Mouse (Mus musculus) MEL-GATA-1-ER (cell line): ENCODE results near the gene Tfdp2.

Source experiments
- DNase-seq: peaks from one replicate; pipeline ENCODE4 v3.0.0-alpha.2; 2012; ENCODE audit warnings: low read depth; ENCODE audit errors: extremely low read depth

Tfdp2 gene

DNA sequence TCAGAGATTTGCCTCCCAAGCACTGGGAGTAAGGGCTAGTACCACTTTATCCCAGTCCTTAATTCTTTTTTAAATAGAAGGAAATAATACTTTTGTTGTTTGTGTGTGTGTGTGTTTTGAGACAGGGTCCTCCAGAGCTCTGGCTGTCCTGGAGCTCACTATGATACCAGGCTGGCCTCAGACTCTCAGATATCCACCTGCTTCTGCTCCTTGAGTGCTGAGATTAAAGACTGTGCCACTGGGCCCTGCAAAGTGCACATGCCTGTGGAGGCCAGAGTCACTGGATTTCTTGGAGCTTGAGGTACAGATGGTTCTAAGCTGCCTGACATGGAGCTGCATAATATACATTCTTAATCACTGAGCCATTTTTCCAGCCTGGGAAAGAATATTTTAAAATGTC lies 32.2 kb downstream of the Tfdp2 start:
- no peak for DNase-seq

GRCm38 (mm10) chr9:96230271-96230670 lies 34.2 kb downstream of the Tfdp2 start:
- no peak for DNase-seq

GRCm38 (mm10) chr9:96235477-96235876 lies 39.4 kb downstream of the Tfdp2 start:
- no peak for DNase-seq

DNA sequence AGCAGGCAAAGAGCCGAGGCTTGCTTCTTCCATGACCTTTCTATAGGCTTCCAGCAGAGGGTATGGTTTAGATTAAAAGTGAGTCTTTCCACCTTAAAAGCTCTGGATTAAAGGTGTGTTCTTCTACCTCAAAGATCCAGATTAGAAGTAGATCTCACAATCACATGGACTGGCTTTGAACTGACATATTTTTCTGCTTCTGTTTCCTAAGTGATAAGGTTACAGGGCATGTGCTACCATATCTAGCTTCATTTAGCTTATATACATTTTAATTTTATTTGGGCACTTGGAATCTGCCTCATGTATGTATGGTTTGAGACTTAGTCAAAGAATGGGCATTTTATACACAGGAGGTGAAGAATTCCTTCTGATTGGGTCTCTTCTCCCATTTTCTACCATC lies 41.3 kb downstream of the Tfdp2 start:
- DNase-seq = no peak

- no peak for DNase-seq
Observed at GRCm38 (mm10) chr9:96238286-96238685, 42.2 kb downstream of the Tfdp2 start.

GRCm38 (mm10) chr9:96241134-96242097 lies 45.3 kb downstream of the Tfdp2 start:
- no peak for DNase-seq

- DNase-seq = no peak
Observed at GRCm38 (mm10) chr9:96243915-96244314, 47.8 kb downstream of the Tfdp2 start.

- no peak for DNase-seq
Observed at GRCm38 (mm10) chr9:96254812-96255211, 58.7 kb downstream of the Tfdp2 start.

- DNase-seq = peak; percentile 90
Observed at GRCm38 (mm10) chr9:96258478-96258877, 62.4 kb downstream of the Tfdp2 start.

DNA sequence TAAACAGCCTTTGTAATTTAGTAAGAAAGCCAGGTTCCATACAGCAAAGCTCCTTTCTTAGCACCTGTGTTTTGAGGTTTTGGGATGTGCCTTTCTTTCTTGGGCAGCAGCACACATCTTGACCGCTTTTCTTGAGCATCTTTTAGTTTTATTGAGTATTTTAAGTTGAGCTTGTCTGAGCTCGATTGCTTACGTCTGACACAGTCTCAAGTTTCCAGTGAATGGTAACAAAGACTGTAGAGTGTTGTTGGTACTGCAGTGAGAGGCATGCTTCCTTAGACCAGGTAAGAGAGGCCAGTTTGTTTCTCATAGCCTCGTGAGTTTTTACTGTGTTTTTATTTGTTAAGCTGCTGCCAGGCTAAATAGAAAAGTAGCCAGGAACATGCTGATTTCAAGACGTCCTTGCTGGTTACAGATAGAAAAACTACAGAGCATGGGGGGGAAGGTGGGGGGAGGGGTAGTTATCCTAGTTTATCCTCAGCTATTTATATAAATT lies 63.0 kb downstream of the Tfdp2 start:
- peak; percentile 82 for DNase-seq

DNA sequence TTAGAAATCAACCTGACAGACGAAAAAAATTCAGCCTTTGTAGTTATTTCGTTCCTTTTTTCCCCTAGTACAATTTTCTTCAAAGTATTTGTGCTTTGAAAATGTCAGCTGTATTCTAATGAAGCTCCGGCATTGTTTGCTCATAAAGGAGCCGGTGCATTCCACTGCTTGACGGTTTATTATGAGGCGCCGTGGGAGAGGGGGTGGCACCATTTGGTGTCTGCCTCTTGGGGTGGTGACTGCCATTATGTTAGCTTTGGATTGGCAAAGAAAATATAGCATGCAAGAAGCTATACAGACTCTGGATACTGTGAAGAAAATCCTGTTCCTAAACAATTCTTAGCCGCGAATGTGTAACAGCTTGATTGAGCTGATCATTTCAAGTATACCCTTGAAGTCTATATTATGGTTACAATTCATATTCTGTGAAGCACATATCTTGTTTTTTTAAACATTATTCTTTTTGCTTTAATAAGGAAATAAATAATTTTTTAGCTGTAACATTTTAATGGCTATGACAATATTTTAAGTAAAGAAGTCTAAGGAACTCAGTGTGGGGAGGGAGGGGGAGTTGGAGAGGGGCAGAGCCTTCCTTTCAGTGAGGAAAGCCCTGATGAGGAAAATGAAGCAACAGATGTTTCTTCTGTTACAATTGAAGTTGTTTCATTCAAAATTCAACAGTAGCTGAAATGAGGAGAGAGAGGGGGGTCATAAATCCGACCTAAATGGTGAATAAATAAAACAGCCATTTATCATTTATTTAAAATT lies 63.9 kb downstream of the Tfdp2 start:
- peak; percentile 36 for DNase-seq

GRCm38 (mm10) chr9:96261101-96261500 lies 65.0 kb downstream of the Tfdp2 start:
- no peak for DNase-seq

DNA sequence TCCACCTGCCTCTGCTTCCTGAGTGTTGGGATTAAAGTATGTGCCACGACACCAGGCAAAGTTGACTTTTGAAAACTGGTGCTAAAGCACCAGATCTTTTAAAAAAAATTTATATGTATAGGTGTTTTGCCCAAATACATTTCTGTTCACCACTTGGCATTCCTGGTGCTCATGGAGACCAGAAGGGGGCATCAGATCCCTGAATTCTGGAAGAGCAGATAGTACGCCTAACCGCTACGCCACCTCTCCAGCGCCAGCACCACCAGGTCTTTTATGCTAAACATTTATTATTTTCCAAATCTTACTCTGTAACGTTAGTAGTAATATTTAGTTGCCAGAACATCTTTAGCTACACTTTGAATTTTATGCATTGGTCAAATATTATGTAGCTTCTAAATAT lies 65.9 kb downstream of the Tfdp2 start:
- no peak for DNase-seq

DNA sequence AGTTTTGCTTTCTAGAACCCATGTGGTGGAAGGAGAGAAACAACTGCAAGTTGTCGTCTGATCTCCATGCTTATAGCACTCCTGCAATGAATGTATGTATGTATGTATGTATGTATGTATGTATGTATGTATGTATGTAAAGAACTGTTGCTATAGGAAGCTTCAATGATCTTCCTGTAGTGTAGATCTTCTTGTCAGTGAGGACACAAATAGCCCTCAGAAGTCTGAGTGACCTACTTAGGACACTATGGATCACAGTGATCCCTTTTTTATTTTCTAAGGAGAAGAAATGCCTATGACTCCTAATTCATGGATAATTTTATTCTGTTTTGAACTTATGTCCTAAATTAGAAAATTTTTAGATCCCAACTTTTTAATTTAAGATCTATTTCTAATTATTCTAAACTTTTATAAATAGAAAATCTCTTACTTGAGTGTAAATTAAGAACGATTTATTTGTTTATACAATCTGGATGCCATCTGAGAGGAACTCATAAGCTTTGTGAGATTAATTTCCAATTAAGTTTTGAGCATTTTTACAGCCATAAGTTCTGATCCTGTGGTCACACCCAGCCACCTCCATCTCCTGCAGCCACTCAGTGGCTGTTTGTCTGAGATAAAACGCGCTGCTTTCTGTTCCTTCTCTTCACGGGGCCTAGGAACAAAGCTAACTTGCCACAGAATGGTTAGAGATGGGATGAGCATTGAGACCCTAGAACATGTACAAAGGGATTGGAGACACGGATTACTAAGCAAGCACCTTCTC lies 70.9 kb downstream of the Tfdp2 start:
- peak; percentile 43 for DNase-seq

GRCm38 (mm10) chr9:96267559-96267948 lies 71.5 kb downstream of the Tfdp2 start:
- no peak for DNase-seq

DNA sequence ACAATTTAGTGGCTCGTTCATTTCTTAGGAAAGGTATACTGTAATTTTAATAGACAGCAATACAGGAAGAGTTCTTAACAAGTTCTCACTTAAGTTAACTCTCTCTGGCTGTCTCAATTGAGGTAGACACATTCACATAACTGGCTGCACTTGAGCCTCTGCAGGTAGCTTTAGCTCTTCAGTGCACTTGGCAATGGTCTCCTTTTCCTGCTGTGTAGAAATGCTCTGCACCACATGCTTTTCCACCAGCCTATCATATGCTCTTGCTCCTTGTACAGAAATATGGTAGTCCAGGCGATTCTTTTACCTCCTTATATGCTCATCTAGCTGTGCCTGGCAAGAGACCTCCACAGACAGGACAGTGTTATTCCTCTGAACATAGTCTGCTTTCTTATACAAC lies 73.7 kb downstream of the Tfdp2 start:
- DNase-seq = no peak

DNA sequence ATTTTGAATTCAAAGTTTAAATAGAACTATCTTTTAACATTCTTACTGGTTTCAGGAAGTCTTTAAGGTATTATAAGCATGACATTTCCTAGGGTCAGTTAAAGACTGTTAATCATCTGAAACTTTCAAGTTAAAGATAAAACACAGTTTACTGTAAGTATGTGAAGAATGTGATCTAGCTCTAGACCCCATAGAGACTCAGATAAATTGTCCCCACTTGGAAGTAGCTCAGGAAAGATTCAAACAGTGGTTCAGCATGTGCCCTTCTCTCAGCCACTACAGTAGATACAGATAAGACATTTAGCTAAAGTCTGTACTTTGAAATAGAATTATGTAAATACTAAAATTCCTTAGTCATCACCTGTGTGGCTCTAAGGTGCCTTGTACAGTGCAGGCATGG lies 79.5 kb downstream of the Tfdp2 start:
- DNase-seq = no peak

GRCm38 (mm10) chr9:96281497-96281896 lies 85.4 kb downstream of the Tfdp2 start:
- DNase-seq = no peak

DNA sequence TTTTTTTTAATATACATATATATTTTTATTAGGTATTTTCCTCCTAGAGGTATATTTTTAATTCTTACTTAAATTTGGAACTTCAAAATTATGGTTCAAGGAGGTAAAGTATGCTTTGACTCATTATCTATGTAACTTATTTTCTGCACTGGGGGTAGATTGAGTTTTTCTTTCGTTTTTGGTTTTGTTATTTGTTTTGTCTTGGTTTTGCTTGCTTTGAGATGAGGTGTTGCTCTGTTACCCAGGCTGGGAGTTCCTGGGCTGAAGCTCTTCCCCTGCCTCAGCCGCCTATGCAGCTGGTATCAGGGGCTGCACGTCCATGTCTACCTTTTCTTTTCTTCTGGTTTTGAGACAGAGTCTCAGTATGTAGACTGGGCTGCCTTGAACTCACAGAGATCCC lies 86.0 kb downstream of the Tfdp2 start:
- no peak for DNase-seq

DNA sequence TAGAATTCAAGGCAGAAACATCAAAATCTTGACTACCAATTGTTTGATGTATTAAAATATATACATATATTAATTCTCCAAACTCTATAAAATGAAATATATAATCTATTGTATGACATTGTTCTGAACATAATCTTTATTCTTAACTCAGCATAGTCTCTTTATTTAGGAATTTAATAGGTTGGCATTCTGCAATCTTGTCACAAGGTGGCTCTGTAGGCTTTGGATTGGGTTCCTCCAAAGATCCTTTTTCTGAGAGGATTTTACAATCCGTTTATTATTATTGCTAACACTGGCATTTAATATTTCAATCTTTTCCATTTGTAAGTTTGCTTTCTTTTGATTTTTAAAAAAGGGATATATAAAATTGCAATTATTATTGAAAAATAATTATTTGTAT lies 88.8 kb downstream of the Tfdp2 start:
- no peak for DNase-seq

- DNase-seq = no peak
Observed at GRCm38 (mm10) chr9:96292144-96292543, 96.1 kb downstream of the Tfdp2 start.
